Mouse (Mus musculus) kidney, adult 11 months (tissue): Measurements from ENCODE around the gene 4932438H23Rik.
"Not testable (repeated sequence)": the region's sequence is repeated elsewhere in the genome, so short reads cannot be mapped to it uniquely, and the experiment has no call there.

Experiments
- DNase-seq: peaks from one replicate; pipeline ENCODE4 v3.0.0; 2022

4932438H23Rik gene

DNA sequence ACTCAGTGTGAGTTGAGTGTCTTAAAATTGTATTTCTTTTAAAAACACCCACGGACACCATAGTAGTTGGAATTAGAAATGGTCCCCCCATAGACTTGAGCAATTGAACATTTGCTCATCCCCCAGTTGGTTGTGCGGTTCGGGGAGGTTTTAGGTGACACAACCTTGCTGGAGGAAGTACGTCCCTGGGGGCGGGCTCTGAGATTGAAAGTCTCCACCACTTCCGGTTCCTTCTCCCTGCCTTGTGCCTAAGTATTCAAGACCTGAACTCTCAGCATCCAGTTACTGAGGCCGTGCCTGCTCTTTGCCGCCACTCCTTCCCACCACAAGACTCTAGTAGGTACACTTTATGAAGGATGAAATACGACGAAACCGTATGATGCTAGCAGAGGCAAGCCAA, 2.9 kb upstream of the 4932438H23Rik start:
- no peak for DNase-seq

DNA sequence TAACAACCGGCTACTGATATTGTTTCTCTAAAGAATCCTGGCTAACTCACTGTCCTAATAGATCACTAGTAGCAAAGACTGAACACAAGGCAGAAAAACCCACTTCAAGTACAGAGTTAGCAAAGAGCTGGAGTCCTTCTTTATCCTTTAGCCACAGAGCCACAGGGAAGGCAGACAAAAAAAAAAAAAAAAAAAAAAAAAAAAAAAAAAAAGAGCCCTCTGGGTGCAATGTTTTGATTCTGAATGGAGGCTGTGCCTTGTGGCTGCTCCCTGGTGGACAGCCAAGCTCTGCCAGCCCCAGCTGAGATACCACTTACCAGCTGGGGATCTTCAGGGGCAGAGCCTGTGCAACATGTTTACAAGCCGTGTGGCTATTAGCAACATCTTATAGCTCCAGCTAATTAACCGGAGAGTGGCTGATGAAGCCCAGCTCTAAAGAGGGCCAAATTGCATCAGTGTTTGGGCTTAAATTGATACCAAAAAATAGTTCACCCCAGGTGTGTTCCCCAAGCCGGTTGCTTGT, 2.1 kb upstream of the 4932438H23Rik start:
- no peak for DNase-seq

DNA sequence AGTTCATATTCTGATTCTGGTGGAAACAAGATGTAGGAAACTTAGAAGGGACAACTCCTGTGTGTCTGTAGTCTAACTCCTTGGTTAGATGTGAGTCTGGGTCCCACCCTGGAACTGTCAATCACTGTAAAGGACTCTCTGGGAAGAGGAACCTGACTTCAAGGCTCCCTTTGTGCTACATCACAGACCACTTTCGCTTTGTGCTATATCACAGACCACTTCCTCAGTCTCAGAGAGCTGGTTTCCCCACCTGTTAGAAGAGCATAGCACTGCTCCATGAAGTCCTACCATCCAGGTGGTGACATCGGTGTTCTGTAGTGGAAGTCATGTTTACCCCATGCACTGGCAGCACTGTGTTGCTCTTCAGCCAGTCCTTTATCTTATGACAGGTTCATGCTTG, 1.1 kb upstream of the 4932438H23Rik start:
- no peak for DNase-seq

GRCm38 (mm10) chr16:91086642-91087306, 8.1 kb downstream of the 4932438H23Rik start:
- DNase-seq: no peak

- no peak for DNase-seq
Observed at GRCm38 (mm10) chr16:91085239-91085825, 9.6 kb downstream of the 4932438H23Rik start.

DNA sequence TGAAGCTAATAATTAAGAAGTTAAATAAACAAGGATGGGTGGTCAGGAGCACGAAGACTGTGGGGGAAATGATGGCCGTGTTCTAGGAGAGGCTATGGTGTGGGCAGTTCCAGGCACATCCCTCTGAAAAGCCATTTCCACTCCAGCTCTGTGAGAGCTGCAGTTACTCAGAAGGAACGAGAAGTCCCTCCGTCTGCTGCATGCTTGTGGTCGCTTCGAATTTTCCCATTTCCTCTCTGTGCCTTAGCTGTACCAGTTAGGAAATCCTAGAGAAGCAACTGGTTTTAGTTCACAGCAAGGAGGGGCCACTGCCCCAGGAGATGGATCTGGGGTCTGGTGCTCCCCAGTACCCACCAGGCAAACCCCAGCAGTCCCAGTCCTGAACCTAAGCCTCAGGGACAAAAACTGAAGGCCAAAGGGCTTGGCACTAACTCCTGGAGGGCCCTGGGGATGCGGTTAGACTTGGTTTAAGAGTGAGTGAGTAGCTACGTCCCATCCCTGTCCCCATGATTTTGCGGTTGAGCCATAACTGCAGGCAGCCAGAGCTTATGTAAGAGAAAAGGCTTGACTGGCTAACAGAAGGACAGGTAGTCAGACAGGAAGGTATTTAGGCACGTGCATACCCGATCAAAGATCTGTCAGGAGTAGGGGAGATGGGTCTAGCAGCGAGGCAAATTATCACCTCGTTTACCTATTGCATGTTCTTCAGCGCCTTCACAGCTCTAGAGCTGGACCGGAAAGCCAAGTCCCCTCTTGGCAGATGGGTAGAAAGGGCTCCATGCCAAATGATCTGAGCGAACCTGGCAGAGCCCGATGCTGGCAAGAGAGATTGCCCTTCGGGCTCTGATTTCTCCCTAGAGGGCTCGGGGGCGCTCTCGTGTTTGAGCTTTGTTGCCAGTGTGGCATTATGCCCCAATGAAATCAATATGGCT, 10.3 kb downstream of the 4932438H23Rik start:
- DNase-seq: no peak

DNA sequence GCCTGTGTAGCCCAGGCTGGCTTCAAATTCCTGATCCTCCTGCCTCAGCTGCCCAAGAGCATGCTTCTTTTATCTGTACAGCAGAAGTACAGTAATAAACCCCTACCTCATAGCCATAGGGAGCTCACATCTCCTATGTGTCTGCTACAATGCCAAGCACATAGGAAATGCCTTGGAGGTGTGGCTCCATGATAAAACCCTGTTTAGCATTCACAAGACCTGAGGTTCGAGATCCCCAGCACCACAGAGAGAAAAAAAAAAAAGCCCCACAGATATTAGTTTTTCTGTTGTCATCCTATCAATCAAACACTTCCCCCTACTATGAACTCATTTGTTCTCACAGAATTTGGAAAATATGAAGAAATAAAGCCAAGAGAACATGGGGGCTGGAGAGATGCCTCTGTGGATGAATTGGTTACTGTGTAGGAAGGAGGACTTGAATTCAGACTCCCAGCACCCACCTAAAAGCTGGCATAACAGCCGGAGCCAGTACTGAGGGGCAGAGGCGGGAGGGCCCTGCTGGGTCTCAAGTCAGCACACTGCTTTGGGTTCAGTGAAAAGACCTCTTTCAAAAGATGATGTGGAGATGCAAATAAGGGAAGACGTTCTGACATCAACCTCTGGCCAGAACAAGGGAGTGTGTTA, 11.8 kb downstream of the 4932438H23Rik start:
- no peak for DNase-seq

DNA sequence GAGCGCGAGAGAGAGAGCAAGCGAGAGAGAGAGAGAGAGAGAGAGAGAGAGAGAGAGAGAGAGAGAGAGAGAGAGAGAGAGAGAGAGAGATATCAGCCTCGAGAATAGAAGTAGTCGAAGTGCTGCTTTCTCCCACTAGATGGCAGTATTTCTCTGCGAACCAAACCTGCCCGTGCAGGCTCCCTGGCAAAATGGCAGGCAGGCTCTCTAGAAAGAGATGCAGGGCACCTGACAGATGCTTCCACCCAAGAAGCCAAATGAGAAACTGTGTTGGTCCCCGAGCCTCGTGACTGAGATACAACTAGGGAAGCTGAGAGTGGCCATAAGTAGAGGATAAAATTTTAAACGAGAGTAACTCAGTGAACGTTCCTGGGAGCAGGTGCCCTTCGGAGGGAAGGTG, 13.4 kb downstream of the 4932438H23Rik start:
- peak; percentile 31 for DNase-seq

- DNase-seq: no peak
Observed at GRCm38 (mm10) chr16:91076180-91076579, 18.7 kb downstream of the 4932438H23Rik start.

GRCm38 (mm10) chr16:91075423-91075822, 19.5 kb downstream of the 4932438H23Rik start:
- not testable (repeated sequence) for DNase-seq

DNA sequence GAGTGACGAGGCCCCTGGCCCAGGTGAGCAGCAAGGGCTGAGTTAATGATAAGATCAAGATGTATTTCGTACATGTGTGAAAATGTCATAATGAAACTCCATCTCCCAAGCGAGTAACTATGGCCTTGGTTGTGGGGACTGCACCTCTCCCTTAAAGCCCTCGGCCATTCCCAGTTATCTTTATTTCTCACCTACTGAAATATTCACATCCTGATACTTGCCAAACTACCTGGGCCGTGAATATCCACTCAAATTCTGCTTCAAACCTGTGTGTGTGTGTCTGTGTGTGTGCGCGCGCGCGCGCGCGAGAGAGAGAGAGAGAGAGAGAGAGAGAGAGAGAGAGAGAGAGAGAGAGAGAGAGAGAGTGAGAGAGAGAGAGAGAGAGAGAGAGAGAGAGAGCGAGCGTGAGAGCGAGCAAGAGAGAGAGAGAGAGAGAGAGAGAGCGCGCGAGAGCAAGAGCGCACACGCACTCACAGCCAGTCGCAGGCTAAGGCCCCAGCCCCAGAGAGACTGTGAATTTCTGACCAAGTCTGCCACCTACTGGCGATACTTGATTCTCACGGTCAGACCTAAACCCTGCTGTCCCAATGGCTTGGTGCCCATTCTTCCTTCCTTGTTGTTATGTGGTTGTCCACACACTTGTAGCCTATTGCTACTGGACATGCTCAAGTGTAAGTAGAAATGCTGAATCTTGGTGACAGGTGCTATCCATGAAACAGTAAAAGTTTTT, 21.6 kb downstream of the 4932438H23Rik start:
- DNase-seq: peak; percentile 84

DNA sequence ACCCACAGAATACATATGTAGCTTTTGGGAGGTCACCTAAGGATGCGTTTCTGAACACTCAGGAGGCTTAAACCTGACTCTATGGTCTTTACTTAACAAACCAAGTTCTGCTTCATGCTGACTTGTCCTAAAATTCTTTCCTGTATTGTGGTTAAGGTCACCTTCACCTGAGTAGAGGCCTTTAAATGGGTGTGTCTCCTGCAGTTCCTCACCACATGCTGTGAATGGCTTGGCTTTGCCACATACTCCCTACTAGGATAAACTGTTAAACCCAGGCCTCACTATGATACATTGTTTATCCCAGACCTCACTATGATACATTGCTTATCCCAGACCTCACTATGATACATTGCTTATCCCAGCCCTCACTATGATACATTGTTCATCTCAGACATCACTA, 22.7 kb downstream of the 4932438H23Rik start:
- DNase-seq: no peak

GRCm38 (mm10) chr16:91068969-91069368, 26.0 kb downstream of the 4932438H23Rik start:
- DNase-seq: no peak

GRCm38 (mm10) chr16:91067122-91067521, 27.8 kb downstream of the 4932438H23Rik start:
- DNase-seq: no peak

DNA sequence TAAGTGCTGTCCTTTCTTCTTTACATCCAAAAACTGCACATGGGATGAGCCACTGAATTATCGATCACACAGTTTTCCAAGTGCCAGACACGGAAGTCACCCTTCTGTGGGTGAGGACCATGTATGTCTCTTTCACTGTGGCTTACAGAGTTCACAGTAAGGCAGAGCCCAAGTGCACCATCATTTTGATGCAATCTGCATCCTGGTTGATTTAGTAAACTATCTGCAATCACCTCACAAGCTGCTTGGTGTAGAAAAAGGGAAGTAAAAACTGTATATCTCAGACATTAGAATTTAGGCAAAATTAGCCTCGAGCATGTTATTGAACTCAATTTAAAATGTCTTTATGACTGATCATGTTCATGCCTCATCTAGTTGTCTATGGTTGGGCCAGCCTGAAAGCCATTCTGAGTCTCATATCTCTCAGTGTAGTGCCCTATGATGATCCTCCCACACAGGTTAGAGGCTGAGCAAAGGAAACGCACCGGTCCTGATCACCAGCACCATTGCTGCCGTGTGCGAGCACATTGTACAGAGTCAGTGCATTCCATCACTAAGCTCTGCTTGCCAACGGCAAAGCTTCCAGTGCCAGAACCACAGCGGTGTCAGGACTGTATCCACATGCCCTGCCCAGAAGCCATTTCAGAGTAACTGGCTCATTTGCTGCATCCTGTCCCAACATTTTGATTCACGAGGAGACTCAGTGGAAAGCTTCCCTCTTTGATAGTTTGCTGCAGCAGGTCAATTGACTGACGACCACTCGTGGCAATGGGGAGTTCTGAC, 30.1 kb downstream of the 4932438H23Rik start:
- no peak for DNase-seq

- DNase-seq: no peak
Observed at GRCm38 (mm10) chr16:91063786-91064185, 31.1 kb downstream of the 4932438H23Rik start.

DNA sequence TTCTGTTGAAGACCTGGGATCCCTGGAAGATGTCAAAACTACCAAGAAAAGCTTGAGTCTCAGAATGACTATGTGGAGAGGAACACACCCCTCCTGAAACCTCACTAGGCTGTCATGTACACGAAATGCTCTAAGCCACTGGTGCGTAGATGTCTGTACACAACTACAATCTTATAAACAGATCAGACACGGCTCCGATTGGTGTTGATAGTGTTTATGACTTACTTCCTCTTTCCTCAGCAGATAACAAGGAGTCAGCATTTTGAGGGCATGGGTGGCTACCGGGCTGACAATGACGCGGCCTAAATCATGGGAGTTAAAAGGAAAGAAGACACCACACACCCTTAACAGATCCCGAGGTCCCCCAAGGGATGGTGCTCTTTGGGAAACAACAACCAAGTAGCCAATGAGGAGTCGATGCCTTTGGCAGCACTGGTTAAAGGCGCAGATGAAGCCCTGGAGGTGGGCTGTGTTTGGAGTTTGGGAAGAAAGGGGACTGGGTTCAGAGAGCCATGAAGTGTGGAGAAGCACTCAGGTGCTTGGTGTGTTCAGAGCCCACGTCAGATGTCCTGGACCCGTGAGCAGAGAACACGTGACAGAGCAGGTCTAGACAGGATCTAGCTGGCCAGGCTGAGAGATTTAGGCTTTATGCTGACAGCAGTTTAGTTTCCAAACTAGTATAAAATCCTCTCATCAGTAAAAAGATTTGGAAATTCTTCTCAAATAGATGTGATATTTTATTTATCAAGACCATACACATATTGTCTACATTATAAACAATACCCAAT, 33.2 kb downstream of the 4932438H23Rik start:
- peak; percentile 27 for DNase-seq

DNA sequence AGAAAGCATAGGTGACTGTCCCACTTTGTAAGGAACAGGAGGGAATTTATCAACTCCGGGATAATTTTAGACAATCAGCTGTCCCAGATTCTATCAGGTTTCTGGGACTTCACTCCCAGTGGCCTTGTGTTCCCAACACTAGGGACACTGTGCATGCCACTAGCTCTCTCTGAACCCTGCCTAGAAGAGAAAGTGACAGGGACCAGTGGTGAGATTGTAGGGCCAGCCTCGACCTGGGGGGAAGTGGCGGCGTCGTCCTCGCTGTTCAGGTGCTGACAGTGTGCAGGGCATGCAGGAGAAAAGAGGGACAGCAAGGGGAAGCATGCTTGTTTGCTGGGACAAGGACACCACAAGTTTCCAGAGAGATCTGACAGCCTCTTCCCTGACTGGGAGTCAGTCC, 37.2 kb downstream of the 4932438H23Rik start:
- DNase-seq: no peak

GRCm38 (mm10) chr16:91057261-91057660, 37.7 kb downstream of the 4932438H23Rik start:
- no peak for DNase-seq

DNA sequence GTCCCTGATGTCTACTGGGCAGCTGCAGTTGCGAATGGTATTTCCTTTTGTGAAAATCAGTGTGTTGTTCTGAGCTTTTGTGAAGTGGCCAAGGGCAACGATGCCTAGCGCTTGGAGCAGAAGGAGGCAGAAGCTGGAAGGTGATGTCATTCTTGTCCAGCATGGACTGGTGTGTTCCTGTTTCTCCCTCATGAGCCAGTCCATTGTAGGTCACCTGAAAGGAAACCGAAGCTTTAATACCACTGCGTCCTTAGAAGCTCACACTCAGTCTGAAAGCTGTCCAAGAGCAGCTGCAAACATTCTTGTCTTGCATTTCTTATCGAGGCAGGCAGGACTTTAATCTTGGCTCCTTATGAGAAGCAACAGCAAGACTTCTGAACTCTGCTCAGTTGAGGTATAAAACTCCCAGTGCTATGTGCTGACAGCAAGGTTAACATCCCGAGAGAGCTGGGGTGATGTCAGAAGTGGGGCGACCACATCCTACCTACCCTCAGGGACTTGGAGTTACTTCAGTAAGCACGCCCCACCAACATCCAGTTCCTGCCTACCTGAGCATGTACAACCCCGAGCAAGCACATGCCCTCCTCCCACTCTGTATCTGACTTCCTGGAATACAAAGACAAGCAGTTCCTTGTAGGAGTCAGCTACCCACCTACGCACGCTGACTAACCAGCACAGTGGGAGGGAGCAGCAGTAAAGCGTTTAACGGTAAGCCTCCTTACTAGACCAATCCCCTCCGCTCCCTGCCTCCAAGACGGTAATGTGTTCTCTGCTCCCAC, 38.7 kb downstream of the 4932438H23Rik start:
- DNase-seq: peak; percentile 61
